Comparison of ENCODE assay signal across 8 mouse cellular contexts in the genomic region with DNA sequence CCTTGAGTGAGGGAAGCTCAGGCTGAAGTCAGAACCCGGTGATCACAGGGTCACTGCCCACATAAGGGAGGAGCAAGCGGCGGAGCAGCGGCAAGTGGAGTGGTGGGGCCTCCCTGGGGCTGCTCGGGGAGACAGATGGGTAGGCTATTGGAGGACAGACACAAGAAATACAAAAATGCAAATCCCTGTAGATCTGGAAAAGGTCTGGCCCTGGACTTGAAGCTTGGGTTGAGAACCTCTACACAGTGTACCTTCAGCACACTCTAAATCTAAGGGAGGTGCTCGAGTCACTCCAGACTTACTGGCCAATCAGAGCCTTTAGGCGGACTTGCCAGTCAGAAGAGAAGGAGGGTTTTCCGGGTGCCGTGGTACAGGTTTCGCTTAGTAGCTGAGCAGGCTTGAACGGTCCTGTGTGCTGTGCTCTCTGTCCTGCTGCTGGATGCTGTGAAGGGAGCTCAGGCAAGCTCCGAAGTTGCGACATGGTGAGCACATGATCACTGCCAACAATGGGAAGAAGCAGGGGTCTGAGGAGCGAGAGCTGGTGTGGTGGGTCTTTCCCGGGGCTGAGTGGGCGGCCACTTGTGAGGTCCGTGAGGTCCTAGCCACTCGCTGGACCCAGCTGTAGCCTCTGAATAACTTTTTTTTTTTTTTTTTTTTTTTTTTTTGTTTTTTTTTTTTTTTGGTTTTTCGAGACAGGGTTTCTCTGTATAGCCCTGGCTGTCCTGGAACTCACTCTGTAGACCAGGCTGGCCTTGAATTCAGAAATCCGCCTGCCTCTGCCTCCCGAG.
DNase-seq lines count a peak whose midpoint lies in the region; ATAC-seq and TF ChIP-seq lines count a peak whose summit lies in the region.
"Not testable (repeated sequence)": the region's sequence is repeated elsewhere in the genome, so short reads cannot be mapped to it uniquely, and the experiment has no call there.

No protein-coding gene starts in this region.

- H3K79me2 ChIP-seq in CH12.LX (replicated peaks; ENCODE audit: control insufficient read depth, extremely low read depth, insufficient read depth, poor library complexity, severe bottlenecking) = peaks cover 17% of the 10 kb centered on the region; the same call in 1 of the 2 replicates

- peak; percentile 97 for ATAC-seq in forebrain, embryonic 11.5 days (replicated peaks; ENCODE audit: low FRiP score)
- peak; percentile 97 for ATAC-seq in heart, embryonic 16.5 days (replicated peaks; ENCODE audit: extremely low read depth, insufficient read depth, low FRiP score)
- peak; percentile 97 for ATAC-seq in liver, embryonic 15.5 days (ENCODE audit: insufficient read depth)
- ATAC-seq in neural tube, embryonic 13.5 days (ENCODE audit: low read depth) = peak; percentile 98

- not testable (repeated sequence) for H3K9me3 ChIP-seq in CH12.LX (replicated peaks; ENCODE audit: low read length); forebrain, embryonic 11.5 days (ENCODE audit: control insufficient read depth, low read length); heart, embryonic 16.5 days (replicated peaks; ENCODE audit: control insufficient read depth, low read length); liver, embryonic 15.5 days (replicated peaks); neural tube, embryonic 13.5 days

- not testable (repeated sequence) for TF ChIP-seq RAD21 in CH12.LX (IDR thresholded peaks at IDR 0.05; ENCODE audit: low read depth, low read length)

- H3K27me3 ChIP-seq in CH12.LX (replicated peaks); forebrain, embryonic 11.5 days (ENCODE audit: control insufficient read depth, insufficient read depth, low read length); heart, embryonic 16.5 days (ENCODE audit: control insufficient read depth, insufficient read depth, low read length); liver, embryonic 15.5 days; neural tube, embryonic 13.5 days; testis, adult 2 months (ENCODE audit: control insufficient read depth, insufficient read depth, low read length): not testable (repeated sequence)

- dilution Hi-C loops in CH12.LX (cut with MboI; ENCODE audit: extremely low pct_ligation_motif_present, extremely low pct_unique_long_range_greater_than_20kb, low sequenced_read_pairs) = not testable (repeated sequence)

- H3K9ac ChIP-seq in CH12.LX (ENCODE audit: insufficient read depth, low read depth) = peak overlapping the region; percentile 65
- H3K9ac ChIP-seq in forebrain, embryonic 11.5 days (ENCODE audit: low read length) = peak overlapping the region; percentile 55
- H3K9ac ChIP-seq in heart, embryonic 16.5 days (ENCODE audit: low read length) = peak overlapping the region; percentile 76
- H3K9ac ChIP-seq in liver, embryonic 15.5 days = peak overlapping the region; percentile 61
- peak overlapping the region; percentile 67 for H3K9ac ChIP-seq in neural tube, embryonic 13.5 days

- TF ChIP-seq EP300 in CH12.LX (IDR thresholded peaks at IDR 0.05; ENCODE audit: low read length) = not testable (repeated sequence)

- not testable (repeated sequence) for TF ChIP-seq CTCF in CH12.LX (conservative IDR thresholded peaks at IDR 0.05 in 1 of 2, IDR thresholded peaks at IDR 0.05 in 1 of 2; ENCODE audit: low read depth in 2 of 2, low read length in 2 of 2); testis, adult 2 months (IDR thresholded peaks at IDR 0.05; ENCODE audit: control insufficient read depth, insufficient read depth, insufficient replicate concordance, low read depth, low read length)

- peak overlapping the region; percentile 80 for H3K4me2 ChIP-seq in CH12.LX (ENCODE audit: insufficient read depth, low read depth, poor library complexity, severe bottlenecking)
- peak overlapping the region; percentile 50 for H3K4me2 ChIP-seq in forebrain, embryonic 11.5 days (ENCODE audit: low read depth, low read length, severe bottlenecking)
- H3K4me2 ChIP-seq in heart, embryonic 16.5 days (ENCODE audit: low read depth, low read length) = peak overlapping the region; percentile 73
- peak overlapping the region; percentile 74 for H3K4me2 ChIP-seq in liver, embryonic 15.5 days
- H3K4me2 ChIP-seq in neural tube, embryonic 13.5 days = peak overlapping the region; percentile 62

- not testable (repeated sequence) for H3K36me3 ChIP-seq in CH12.LX (replicated peaks in 1 of 2; ENCODE audit: control insufficient read depth in 1 of 2, insufficient read depth in 1 of 2, low read length in 1 of 2); forebrain, embryonic 11.5 days (ENCODE audit: control insufficient read depth, insufficient read depth, low read length); heart, embryonic 16.5 days (ENCODE audit: control insufficient read depth, insufficient read depth); liver, embryonic 15.5 days (replicated peaks); neural tube, embryonic 13.5 days; testis, adult 2 months (ENCODE audit: control insufficient read depth, insufficient read depth, low read length)

- TF ChIP-seq POLR2A in CH12.LX (IDR thresholded peaks at IDR 0.05; ENCODE audit: low read depth, low read length) = peak; percentile 93
- TF ChIP-seq POLR2A in testis, adult 2 months (IDR thresholded peaks at IDR 0.05; ENCODE audit: control insufficient read depth, low read depth, low read length) = peak; percentile 54; the same call in 1 of the 2 replicates

- H3K4me1 ChIP-seq in CH12.LX (ENCODE audit: control insufficient read depth in 1 of 2, insufficient read depth in 2 of 2) = peaks cover 0 to 12% of the 10 kb centered on the region in 2 experiments; a peak in 2 of 4 replicates
- H3K4me1 ChIP-seq in forebrain, embryonic 11.5 days (replicated peaks; ENCODE audit: control insufficient read depth, insufficient read depth, low read length); heart, embryonic 16.5 days (ENCODE audit: control insufficient read depth, insufficient read depth, low read length); liver, embryonic 15.5 days (replicated peaks); neural tube, embryonic 13.5 days (replicated peaks); testis, adult 2 months (ENCODE audit: control insufficient read depth, insufficient read depth, low read length): not testable (repeated sequence)

- 20% methylated on average over 21 of the region's 21 CpGs for WGBS in forebrain, embryonic 11.5 days
- WGBS in heart, embryonic 16.5 days = 14% methylated on average over 21 of the region's 21 CpGs
- 7% methylated on average over 21 of the region's 21 CpGs for WGBS in liver, embryonic 15.5 days (ENCODE audit: insufficient replicate concordance)
- 16% methylated on average over 21 of the region's 21 CpGs for WGBS in neural tube, embryonic 13.5 days

- peak overlapping the region; percentile 56 to 83 (median 81) for H3K4me3 ChIP-seq in CH12.LX (replicated peaks in 1 of 3; ENCODE audit: low read depth in 2 of 3, low read length in 2 of 3, poor library complexity in 1 of 3)
- peak overlapping the region; percentile 40 for H3K4me3 ChIP-seq in forebrain, embryonic 11.5 days (ENCODE audit: low read depth, low read length)
- H3K4me3 ChIP-seq in heart, embryonic 16.5 days (ENCODE audit: low read length) = peak overlapping the region; percentile 65
- H3K4me3 ChIP-seq in liver, embryonic 15.5 days (replicated peaks) = peak overlapping the region; percentile 68
- H3K4me3 ChIP-seq in neural tube, embryonic 13.5 days = peak overlapping the region; percentile 50
- H3K4me3 ChIP-seq in testis, adult 2 months (ENCODE audit: control insufficient read depth, low read depth, low read length) = peak overlapping the region; percentile 77

- DNase-seq in CH12.LX (ENCODE audit: extremely low read depth) = peak; percentile 94
- DNase-seq in c-Kit-positive CD71-positive TER-119-negative erythroid progenitor cells, embryonic 14.5 days (ENCODE audit: low read depth) = peak; percentile 71
- peak; percentile 79 for DNase-seq in forebrain, embryonic 11.5 days (ENCODE audit: low spot score)
- peak; percentile 80 to 84 for DNase-seq in kidney, postnatal 36 days

- in situ Hi-C loops in CH12.LX (cut with MboI; ENCODE audit: low pct_ligation_motif_present, low pct_unique_long_range_greater_than_20kb, low sequenced_read_pairs) = not testable (repeated sequence)

- peak overlapping the region; percentile 81 for H3K27ac ChIP-seq in CH12.LX (ENCODE audit: insufficient read depth, low read depth)
- not testable (repeated sequence) for H3K27ac ChIP-seq in forebrain, embryonic 11.5 days (ENCODE audit: low read depth, low read length); neural tube, embryonic 13.5 days (replicated peaks)
- H3K27ac ChIP-seq in heart, embryonic 16.5 days (ENCODE audit: low read length) = peak overlapping the region; percentile 69
- peak overlapping the region; percentile 70 for H3K27ac ChIP-seq in liver, embryonic 15.5 days (replicated peaks)
- peak overlapping the region; percentile 18; the same call in 1 of the 2 replicates for H3K27ac ChIP-seq in testis, adult 2 months (ENCODE audit: control insufficient read depth, insufficient read depth, low read depth, low read length)

TF ChIP-seq in CH12.LX, 34 proteins besides CTCF, POLR2A, EP300 and RAD21 (continues in another document):
- peak; percentile 37; the same call in 1 of the 2 replicates for TF ChIP-seq HCFC1 (IDR thresholded peaks at IDR 0.05; ENCODE audit: low read depth, low read length)
- peak; percentile 84 for TF ChIP-seq TBP (conservative IDR thresholded peaks at IDR 0.05; ENCODE audit: low read depth, low read length)
- TF ChIP-seq NELFE (IDR thresholded peaks at IDR 0.05; ENCODE audit: low read depth, low read length) = peak; percentile 88
- TF ChIP-seq ELF1 (IDR thresholded peaks at IDR 0.05; ENCODE audit: low read depth, low read length) = peak; percentile 81
- TF ChIP-seq CHD2 (IDR thresholded peaks at IDR 0.05; ENCODE audit: low read length) = 0 out of 2 replicates have a peak, but pooled peaks have one; percentile 34
- TF ChIP-seq ZMIZ1 (IDR thresholded peaks at IDR 0.05; ENCODE audit: low read depth, low read length) = peak; percentile 80
- 0 out of 2 replicates have a peak, but pooled peaks have one; percentile 32 for TF ChIP-seq MAZ (IDR thresholded peaks at IDR 0.05; ENCODE audit: low read depth, low read length)
- peak; percentile 77; the same call in 1 of the 2 replicates for TF ChIP-seq POLR2AphosphoS2 (IDR thresholded peaks at IDR 0.05; ENCODE audit: low read depth, low read length)
- peak; percentile 67 for TF ChIP-seq ZNF384 (IDR thresholded peaks at IDR 0.05; ENCODE audit: low read depth, low read length)
- peak; percentile 41 for TF ChIP-seq NRF1 (IDR thresholded peaks at IDR 0.05; ENCODE audit: low read depth, low read length)
- peak; percentile 83 for TF ChIP-seq SIN3A (IDR thresholded peaks at IDR 0.05; ENCODE audit: low read length)
- peak; percentile 5; the same call in 1 of the 2 replicates for TF ChIP-seq CHD1 (IDR thresholded peaks at IDR 0.05; ENCODE audit: low read depth, low read length)
